In genomic region chr11:47609892-47610291, GRCm38 (mm10) we compare ENCODE assay signal across 25 mouse cellular contexts.
DNase-seq lines count a peak whose midpoint lies in the region; ATAC-seq lines count a peak whose summit lies in the region.
"Had no signal": no experiment of that assay in that cellular context is flagged by ENCODE, and none has a peak within 500 bp of the region (broad histone marks: within the 10 kb centered on the region; RNA-seq: fewer than 3 reads in every experiment).

No protein-coding gene starts in this region.

- 63% methylated on average over 4 of the region's 4 CpGs for WGBS in hindbrain, embryonic 15.5 days
- WGBS in hindbrain, embryonic 10.5 days, result 79% methylated on average over 4 of the region's 4 CpGs

- no peak overlapping the region for H3K9ac ChIP-seq in hindbrain, embryonic 15.5 days
- H3K9ac ChIP-seq: embryonic facial prominence, embryonic 12.5 days; forebrain, embryonic 13.5 days; forebrain, embryonic 15.5 days; forebrain, postnatal 0 days had no signal

- intact Hi-C loops in left cerebral cortex, postnatal 4 days (cut with DNase I), result no loop called here
- intact Hi-C loops in left cerebral cortex, postnatal 10 days (cut with DNase I), result no loop called here

- DNase-seq in cerebellum, postnatal 10 days, result peak; percentile 4 to 23
- no peak for DNase-seq in cerebellum, postnatal 4 days (ENCODE audit: low spot score in 2 of 2)
- no peak for DNase-seq in hindbrain, embryonic 10.5 days (ENCODE audit: low spot score)
- DNase-seq in left cerebral cortex, postnatal 4 days, result peak; percentile 8
- DNase-seq in left cerebral cortex, postnatal 10 days (ENCODE audit: extremely low spot score in 1 of 2, low spot score in 2 of 2), result no peak
- DNase-seq: adrenal gland, adult 8-10 months; adrenal gland, postnatal 14 days; adrenal gland, postnatal 36 days; B cell, adult 2 months; cerebellum, adult 11-12 months; cerebellum, adult 2 months; cerebellum, adult 9-10 months; cerebellum, postnatal 14 days; cerebellum, postnatal 36 days; forebrain, postnatal 0 days had no signal

- no peak overlapping the region for H3K4me2 ChIP-seq in hindbrain, embryonic 15.5 days
- H3K4me2 ChIP-seq: embryonic facial prominence, embryonic 12.5 days; forebrain, embryonic 13.5 days; forebrain, embryonic 15.5 days had no signal

- H3K36me3 ChIP-seq in hindbrain, embryonic 15.5 days, result no peaks in the 10 kb centered on the region
- H3K36me3 ChIP-seq in hindbrain, embryonic 10.5 days, result no peaks in the 10 kb centered on the region
- H3K36me3 ChIP-seq: embryonic facial prominence, embryonic 10.5 days; embryonic facial prominence, embryonic 12.5 days; forebrain, embryonic 15.5 days; G1E had no signal

- H3K9me3 ChIP-seq in hindbrain, embryonic 15.5 days, result no peaks in the 10 kb centered on the region
- H3K9me3 ChIP-seq in hindbrain, embryonic 10.5 days, result no peaks in the 10 kb centered on the region
- H3K9me3 ChIP-seq: embryonic facial prominence, embryonic 10.5 days; embryonic facial prominence, embryonic 12.5 days; forebrain, embryonic 13.5 days; forebrain, embryonic 15.5 days had no signal

- H3K4me3 ChIP-seq in hindbrain, embryonic 15.5 days, result no peak overlapping the region
- no peak overlapping the region for H3K4me3 ChIP-seq in hindbrain, embryonic 10.5 days
- H3K4me3 ChIP-seq: embryonic facial prominence, embryonic 10.5 days; embryonic facial prominence, embryonic 12.5 days; forebrain, embryonic 13.5 days; forebrain, embryonic 15.5 days had no signal

- no peaks in the 10 kb centered on the region for H3K4me1 ChIP-seq in hindbrain, embryonic 15.5 days (replicated peaks)
- H3K4me1 ChIP-seq in hindbrain, embryonic 10.5 days (replicated peaks), result no peaks in the 10 kb centered on the region
- H3K4me1 ChIP-seq: embryonic facial prominence, embryonic 10.5 days; embryonic facial prominence, embryonic 12.5 days; forebrain, embryonic 13.5 days; forebrain, embryonic 15.5 days had no signal

- no peaks in the 10 kb centered on the region for H3K27me3 ChIP-seq in hindbrain, embryonic 15.5 days
- H3K27me3 ChIP-seq in hindbrain, embryonic 10.5 days (ENCODE audit: insufficient read depth, poor library complexity, severe bottlenecking), result no peaks in the 10 kb centered on the region
- H3K27me3 ChIP-seq: CH12.LX; embryonic facial prominence, embryonic 12.5 days; forebrain, embryonic 13.5 days; forebrain, embryonic 15.5 days had no signal

- H3K27ac ChIP-seq in hindbrain, embryonic 15.5 days (replicated peaks), result no peak overlapping the region
- no peak overlapping the region for H3K27ac ChIP-seq in hindbrain, embryonic 10.5 days
- H3K27ac ChIP-seq: embryonic facial prominence, embryonic 10.5 days; embryonic facial prominence, embryonic 12.5 days; forebrain, embryonic 13.5 days; forebrain, embryonic 15.5 days had no signal

- ATAC-seq in hindbrain, embryonic 15.5 days (ENCODE audit: low FRiP score, low read depth), result peak; percentile 68
- ATAC-seq: activated CD4-positive, CD25-positive, alpha-beta regulatory T cell, adult 4 months; CD4-positive, CD25-positive, alpha-beta regulatory T cell, adult 4 months; forebrain, embryonic 13.5 days; forebrain, embryonic 15.5 days; forebrain, postnatal 0 days; Patski had no signal

Comparison
In these comparisons a context has a peak if more than half of its experiments do, and no peak if none do; other contexts are left out.
1. DNase-seq: peak in cerebellum, postnatal 10 days (2 of 2) and left cerebral cortex, postnatal 4 days (single experiment); none in cerebellum, postnatal 4 days (0 of 2), hindbrain, embryonic 10.5 days (single experiment) and left cerebral cortex, postnatal 10 days (0 of 2).